Mouse (Mus musculus) skeletal muscle tissue, postnatal 0 days (tissue): Measurements from ENCODE around the gene Stoml1. TPM values are rescaled to one million over a fixed set of nuclear protein-coding genes. Genes with fewer than 3 reads are reported as not detected.

Experiments
- microRNA-seq, 2 experiments: library from miRNA; unstranded; fragments of <30 nt; microRNA quantifications; one replicate each; pipeline ENCODE4; 2016
- polyA plus RNA-seq: library from polyadenylated mRNA; unstranded; fragments of >200 nt; fragmentation: Nextera tagmentation; extraction: Ambion mirVana; gene quantifications from 2 replicates; pipeline ENCODE4 v1.2.1, GENCODE M21; 2015

The Stoml1 gene
- polyA plus RNA-seq, result 16.5 and 19.1 TPM in 2 replicates

GRCm38 (mm10) chr9:58253033-58253804 is at the start of gene Stoml1:
Gene Stoml1 (plus strand): TSS chr9:58253164.

GRCm38 (mm10) chr9:58203516-58204447 is 49.2 kb upstream of the Stoml1 start, which contains the start of the genes Islr and Islr2:
Gene Islr (minus strand): TSS chr9:58204306.
Gene Islr2 (minus strand): TSS chr9:58204319.

GRCm38 (mm10) chr9:58249592-58250192 is 3.3 kb upstream of the Stoml1 start, which contains the start of gene Pml:
Gene Pml (minus strand): TSS chr9:58249786.

Small RNA genes lying within 50 kb of the gene (microRNA-seq; reads per million reads assigned to microRNA genes)
- 0 reads per million in 2 experiments for gene Mir6385

Other genes with a start within 250 kb of the Stoml1 start
- 13.9 and 25.2 TPM in 2 replicates for gene Cyp11a1, start 246.8 kb upstream of the Stoml1 start, polyA plus RNA-seq
- 0.36 and 0.45 TPM in 2 replicates for gene Stra6, start 189.4 kb upstream of the Stoml1 start, polyA plus RNA-seq
- gene Ccdc33, start 134.3 kb upstream of the Stoml1 start, polyA plus RNA-seq, result 0.16 TPM in 1 of 2 replicates, not detected in the other
- gene Islr, start 48.9 kb upstream of the Stoml1 start, polyA plus RNA-seq, result 121 and 144 TPM in 2 replicates
- gene Islr2, start 48.8 kb upstream of the Stoml1 start, polyA plus RNA-seq, result 0.40 and 0.56 TPM in 2 replicates
- 6.0 and 7.2 TPM in 2 replicates for gene Pml, start 3.4 kb upstream of the Stoml1 start, polyA plus RNA-seq
- 50.3 and 80.0 TPM in 2 replicates for gene Loxl1, start 60.0 kb downstream of the Stoml1 start, polyA plus RNA-seq
- 0.17 TPM in 1 of 2 replicates, not detected in the other for gene Tbc1d21, start 117.3 kb downstream of the Stoml1 start, polyA plus RNA-seq
- 0.44 and 0.90 TPM in 2 replicates for gene Insyn1, start 235.4 kb downstream of the Stoml1 start, polyA plus RNA-seq